Mouse (Mus musculus) urinary bladder, postnatal 14 days (tissue): Measurements from ENCODE around the gene Limk1.

Source experiments
- DNase-seq: peaks from one replicate; pipeline ENCODE4 v3.0.0; 2021; ENCODE audit warnings: low spot score

Gene Limk1

DNA sequence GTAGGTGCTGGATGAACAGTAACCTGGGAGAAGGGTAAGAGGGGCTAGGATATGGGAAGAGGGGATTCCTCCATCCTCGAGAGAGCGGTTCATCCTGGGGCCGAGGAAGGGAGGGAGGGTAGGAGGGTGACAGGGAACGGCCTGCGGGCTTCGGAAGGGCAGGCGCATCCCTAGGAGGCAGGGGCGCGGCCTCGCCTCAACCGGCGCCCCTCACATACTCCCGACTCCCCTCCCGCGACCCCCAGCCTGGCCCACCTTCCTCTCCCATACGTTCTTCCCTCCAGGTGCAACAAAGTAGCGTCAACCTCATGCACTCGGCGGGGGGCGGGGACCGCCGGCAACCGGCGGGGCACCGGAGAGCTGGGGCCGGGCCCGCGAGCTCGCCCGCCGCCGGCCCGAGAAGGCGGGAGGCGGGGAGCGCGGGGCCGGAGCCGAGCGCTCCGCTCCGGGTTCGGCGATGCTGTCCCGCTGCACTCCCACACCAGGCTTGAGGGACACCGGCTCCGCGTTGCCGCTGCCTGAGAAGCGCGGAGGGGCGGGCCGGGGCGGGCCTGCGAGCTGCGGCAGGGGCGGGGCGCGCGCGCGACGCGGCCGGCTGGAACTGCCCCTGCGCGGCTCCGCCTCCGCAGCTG is at the start of gene Limk1:
Limk1 (minus strand) TSS at position 513 of the 632 bp plus-strand sequence.
- no peak for DNase-seq

DNA sequence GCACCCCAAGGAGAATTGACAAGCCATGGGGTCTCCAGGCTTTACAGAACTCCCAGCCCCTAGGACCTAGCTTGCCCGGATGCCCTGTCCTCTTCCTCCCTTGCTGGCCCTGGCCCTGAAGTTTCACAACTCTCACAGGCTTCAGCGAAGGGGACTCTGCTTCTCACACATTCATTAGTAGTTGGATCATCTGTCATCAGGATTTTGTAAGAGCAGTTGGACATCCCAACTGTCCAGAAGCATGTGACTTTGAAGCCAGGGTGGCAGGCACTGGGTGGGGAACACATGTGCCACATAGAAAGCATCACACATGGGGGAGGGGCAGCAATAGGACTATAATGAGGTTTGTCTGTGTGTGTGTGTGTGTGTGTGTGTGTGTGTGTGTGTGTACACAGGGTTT is 46.5 kb upstream of the Limk1 start:
- no peak for DNase-seq

DNA sequence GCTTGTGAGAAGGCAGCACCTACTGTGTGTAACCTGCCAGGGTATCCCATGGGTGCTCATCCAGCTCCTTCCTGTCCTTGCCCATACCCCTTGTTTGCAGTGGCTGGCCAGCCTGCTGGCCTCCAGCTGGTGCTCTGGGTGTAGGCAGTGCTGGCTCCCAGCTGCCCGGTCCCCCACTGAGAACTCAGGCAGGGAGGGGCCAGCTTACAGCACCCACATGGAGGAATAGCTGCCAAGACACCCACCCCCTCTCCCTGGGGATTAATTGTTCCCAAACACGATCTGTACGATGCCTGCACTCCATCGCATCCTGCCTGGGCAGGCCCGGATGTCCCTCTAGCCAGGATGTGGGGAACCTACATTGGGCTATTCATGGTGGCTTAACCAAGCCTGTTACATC is 45.7 kb upstream of the Limk1 start:
- DNase-seq, result no peak

DNA sequence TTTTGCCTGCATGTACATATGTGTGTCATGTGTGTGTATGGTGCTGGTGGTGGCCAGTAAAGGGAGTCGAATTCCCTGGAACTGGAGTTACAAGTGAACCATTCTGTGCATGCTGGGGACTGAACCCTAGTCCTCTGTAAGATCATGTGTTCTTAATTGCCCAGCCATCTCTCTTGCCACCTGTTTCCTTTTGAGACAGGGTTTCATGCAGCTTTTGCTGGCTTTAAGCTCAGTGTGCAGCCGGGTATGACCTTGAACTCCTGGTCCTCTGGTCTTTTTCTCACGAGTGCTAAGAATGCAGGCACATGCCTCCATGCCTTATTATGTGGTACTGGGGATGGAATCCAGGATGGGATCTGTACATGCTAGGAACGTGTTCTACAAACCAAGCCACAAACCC is 44.8 kb upstream of the Limk1 start:
- no peak for DNase-seq

DNA sequence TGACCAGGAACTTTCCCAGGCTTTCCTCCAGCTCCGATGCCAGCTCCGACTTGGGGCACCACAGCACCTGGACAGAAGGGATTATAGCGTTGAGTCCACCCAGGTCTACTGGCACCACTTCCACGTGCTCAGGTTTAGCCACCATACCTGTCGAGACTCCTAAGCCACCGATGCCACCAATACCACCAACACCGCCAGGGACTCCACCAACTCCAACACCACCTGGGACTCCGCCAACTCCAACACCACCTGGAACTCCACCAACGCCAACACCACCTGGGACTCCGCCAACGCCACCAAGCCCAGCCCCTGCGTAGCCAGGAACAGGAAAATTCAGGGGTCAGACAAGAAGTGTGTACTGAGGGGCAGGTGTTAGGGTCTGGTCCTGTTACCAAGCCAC is 40.7 kb upstream of the Limk1 start:
- DNase-seq, result no peak

DNA sequence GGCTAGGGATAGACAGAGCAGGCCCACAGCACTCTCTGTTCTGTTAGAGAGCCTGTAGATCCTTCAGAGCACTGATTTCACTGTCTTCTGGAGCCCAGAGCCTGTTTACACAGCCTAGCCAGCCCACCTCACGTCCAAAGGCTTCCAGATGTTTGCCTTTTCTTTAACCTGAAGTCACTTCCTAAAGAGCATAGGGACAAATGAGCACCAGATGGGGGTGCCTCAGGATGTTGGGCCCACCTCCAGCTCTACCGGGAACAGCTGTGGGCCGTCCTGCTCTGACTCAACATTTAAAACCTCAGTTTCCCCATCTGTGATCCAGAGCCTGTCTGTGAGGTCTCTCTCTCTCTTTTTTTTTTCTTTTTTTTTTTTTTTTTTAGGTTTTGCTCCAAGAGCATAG is 40.1 kb upstream of the Limk1 start:
- no peak for DNase-seq

DNA sequence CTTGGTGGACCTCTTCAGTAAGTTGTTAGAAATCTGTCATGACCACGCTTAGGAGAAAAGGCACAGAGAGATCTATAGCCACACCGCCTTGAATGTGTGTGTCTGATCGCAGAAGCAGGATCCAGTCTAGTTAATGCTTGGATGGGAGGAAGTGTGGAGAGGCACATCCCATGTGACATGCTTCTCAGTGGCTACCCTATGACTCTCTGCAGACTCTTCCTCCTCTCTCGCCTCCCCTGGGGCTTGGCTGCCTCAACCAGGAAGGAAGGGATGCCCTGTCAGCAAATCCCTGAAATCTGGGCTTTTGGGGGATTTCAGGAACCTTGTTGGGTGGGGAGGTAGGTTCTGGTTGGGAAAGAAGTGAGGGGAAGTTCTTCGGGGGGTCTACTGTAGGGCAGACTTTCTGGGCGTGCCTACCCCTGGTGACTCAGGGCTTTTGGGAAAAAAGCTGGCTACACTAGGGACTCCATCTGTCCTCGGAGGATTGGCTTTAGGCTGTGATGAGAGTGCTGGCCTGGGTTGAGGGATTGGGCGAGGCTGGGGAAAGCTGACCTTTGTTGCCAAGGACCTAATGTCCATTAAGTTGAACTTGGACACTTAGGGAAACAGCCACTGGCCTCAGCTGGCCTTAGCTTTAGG is 38.7 kb upstream of the Limk1 start:
- no peak for DNase-seq

DNA sequence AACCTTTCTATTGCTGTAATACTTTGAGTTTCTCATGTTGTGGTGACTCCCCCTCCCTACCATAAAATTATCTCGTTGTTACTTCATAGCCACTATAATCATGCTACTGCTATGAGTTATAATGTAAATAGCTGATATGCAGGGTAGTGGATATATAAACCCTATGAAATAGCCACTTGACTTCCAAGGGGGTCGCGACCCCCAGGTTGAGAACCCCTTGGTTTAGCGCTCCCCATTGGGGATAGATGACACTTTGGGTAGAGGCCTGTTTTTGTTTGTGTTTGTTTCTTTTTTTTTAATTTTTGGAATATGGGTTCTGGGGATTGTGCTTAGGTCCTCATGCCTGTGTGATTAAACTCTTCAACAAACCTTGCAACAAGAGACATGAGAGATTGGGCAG is 36.9 kb upstream of the Limk1 start:
- DNase-seq, result no peak

DNA sequence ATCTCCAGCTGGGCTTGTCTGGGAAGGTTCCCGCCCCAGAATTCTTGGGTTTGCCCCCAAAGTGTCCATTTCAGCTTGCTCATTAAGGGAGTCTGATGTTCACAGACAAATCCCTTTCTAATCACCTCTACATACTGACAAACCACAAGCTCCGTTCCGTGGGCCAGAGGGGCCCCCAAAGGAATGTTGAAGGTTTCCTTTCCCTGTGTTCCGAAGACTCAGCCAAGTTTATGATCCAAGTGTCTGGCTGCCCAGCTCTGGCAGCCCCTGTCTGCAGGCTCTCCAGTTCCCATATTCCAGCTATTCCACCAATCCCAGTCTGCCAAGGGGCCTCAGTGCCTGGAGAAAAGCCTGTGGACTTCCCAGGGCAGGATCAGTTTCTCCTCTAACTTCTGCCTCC is 31.7 kb upstream of the Limk1 start:
- no peak for DNase-seq

DNA sequence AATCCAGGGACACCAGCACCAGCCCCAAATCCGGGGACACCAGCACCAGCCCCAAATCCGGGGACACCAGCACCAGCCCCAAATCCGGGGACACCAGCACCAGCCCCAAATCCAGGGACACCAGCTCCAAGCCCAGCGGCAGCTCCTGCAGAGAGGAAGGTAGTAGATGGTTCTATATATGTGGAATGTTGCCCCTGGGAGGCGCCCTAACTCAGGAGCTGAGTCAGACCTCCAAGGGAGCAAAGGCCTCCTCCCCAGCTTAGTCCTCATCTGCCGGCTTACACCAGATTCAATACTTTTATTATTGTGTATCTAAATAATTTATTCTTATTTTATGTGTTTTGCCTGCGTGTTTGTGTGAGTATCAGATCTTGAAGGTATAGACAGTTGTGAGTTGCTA is 22.7 kb upstream of the Limk1 start:
- DNase-seq, result no peak

DNA sequence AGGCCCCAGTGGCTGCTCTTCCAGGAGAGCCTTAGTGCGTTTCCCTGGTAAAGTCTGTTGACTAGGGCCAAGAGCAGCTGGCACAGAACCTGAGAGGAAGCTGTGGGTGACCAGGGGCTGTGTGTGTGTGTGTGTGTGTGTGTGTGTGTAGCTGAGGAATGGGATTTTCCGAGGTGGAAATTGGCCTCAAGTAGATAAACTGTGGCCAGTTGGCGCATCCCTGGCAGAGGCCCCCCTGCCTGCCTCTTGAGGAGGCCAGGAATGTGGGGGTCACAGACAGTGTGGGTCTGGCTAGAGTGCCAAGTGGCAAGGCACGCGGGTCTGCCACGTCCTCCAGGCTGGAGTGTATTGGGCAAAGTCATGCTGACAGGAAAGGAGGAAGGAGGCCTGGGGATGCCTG is 20.9 kb upstream of the Limk1 start:
- no peak for DNase-seq

DNA sequence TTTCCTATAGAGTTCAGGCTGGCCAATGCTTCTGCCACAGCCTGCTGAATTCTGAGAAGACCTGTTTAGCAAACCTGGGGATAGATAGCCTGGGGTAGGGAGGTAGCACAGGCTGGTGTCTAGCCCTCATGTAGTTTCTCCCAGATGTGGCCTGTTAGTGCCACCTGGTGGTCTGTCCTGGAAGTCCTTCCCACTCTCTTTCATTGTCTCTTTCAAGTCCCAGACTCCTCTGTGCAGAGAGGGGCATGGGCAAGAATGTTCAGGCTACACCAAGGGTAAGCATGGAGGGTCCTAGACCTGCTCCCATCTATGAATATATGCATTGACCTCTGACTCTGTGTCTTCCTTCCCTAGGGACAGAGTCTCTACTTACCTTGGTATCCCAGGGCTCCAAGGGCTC is 15.8 kb upstream of the Limk1 start:
- DNase-seq, result peak; percentile 68

DNA sequence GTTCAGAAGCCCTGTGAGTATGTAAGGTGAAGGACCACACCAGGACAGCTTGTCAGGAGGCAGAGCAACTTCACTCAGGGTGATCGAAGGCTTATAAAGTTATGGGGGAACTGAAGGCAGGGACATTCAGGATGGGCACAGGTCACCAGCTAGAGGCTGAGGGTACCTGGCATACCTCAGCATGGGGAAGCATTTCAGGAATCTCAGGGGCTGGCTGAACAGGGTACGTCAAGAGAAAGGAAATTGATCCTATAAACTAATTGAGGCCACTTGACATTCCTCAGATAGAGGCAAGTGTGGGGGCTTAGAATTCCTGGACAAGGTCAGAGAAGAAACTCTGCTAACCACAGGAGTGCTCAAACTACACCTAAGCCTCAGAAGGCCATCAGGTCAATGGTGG is 7.1 kb upstream of the Limk1 start:
- no peak for DNase-seq

DNA sequence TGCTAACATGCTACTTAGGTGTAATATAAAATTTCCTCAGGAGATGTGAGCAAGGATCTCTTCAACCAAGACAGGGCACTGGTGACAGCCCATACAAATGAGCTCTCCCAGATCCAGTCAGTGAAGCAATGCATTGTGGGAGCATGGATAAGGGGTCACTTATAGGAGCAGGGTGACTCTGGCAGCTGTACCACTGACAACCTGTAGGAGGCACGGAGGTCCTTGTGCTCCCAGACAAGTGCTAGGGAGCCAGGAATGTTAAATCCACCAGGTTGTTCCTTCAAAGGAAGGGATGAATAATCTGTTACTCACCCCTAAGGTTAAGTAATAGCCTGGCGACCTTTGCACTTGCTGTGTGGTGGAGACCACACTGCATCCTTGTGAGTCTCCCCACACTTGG is 6.7 kb upstream of the Limk1 start:
- DNase-seq, result no peak

DNA sequence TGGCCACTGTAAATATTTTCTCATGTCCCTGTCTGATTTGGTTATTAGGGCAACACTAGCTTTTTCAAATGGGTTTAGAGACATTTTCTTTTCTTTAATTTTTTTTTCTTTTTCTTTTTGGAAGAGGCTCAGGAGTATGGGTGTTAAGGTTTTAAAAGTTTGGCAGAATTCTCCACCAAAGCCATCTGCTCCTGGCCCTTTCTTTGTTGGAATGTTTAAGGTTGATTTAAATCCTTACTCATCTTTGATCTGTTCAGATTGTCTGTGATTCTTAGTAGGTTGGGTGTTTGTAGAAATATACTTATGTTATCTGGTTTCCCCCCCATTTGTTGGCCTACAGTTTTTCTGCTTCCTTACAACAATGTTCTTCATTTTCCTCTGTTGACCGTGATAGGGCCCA is 4.3 kb upstream of the Limk1 start:
- no peak for DNase-seq

DNA sequence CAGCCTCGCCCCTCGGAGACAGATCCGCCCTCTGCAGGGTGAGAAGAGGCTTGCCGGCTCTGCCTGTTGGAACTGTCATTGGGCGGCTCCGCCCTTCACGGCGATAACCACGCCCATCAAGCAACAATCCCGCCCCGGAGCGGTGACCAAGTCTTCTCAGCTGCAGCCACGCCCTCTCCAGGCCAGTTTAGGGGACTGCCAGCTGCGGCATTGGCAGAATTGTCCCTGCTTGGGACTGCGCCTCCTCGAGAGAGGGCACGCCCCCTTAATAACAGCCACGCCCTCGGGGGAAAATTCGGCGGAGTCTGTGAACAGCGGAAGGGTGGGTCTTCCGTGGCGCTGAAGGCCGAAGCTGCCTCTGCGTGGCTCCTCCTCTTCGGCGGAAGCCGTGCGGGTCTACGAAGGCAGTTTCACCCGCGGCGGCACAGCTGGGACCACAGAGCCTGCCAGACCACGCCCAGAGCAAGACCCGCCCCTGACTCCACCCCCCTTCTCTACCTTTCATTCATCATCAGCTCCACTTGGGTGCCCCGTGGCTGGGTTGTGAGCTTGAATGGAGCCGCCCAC is 403 bp upstream of the Limk1 start:
- DNase-seq, result peak; percentile 99

DNA sequence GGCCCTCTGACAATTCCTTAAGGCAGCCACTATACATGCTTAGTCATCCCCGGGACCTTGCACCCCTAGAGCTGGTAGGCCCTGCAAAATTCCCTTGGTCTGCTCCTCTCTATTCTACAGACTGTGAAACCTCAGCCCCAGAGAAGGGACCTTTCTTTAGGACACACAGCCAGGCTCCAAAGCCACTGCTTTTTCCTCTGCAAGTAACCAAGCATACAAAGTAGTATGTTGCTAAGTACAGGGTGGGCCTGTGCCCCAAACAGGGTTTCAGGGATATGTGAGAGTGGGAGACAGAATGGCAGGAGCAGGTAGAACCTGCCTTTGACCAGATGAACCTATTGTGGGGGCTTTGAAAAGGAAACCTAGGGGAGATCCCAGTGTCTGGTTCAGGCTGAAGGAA is 1.2 kb downstream of the Limk1 start:
- DNase-seq, result no peak

DNA sequence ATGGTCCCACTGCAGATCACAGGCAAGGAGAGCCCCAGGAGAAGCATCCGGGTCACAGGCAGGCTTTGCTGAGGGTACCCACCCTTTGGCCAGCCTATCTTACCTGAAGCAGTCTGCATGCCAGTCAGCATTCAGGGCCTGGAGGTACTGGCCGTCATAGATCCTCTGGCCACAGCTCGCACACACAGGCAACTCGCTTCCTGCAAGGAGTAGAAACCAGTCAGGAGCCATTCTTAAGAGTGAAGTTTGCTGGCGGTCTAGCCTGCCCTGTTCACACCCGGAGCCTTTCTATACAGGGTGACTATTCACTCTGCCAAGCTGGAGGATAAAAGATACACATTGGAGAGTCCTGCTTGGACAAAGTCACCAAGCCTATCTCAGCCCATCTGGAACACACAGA is 1.9 kb downstream of the Limk1 start:
- DNase-seq, result no peak

DNA sequence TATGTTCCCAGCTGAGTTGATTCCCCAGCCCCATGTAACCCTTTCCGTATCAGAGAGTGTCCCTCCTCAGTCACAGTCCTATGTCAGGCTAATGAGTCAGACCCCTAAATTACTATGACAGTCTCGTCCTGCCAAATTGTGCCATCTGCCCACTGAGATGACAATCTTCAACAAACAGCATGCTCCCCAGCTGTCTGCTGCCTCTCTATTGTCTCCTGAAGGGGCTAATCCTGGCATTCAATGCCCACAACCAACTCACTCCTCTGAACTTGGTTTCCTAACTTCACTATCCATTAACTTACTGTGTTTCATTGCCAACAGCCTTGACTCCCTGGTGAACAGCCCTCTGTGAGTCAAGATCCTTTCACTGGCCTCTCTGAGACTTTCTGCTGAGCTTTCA is 4.0 kb downstream of the Limk1 start:
- DNase-seq, result no peak

DNA sequence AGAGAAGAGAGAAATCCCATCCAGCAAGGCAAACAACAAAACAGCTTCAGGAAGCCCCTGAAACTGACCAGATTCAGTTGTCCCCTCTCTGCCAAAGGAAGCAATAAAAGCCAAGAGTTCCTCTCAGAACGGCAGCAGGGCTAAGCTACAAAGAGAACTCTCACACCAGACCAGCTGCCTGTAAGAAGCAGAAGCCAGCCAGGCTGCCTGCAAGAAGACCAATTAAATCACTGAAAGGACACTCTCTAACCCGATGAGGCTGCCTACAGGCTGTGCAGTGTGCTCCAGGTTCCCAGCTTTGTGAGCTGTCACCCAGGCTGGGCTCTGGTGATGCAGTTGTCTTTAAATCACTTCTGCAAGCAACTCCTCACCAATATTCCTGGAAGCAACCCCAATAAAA is 4.6 kb downstream of the Limk1 start:
- no peak for DNase-seq

DNA sequence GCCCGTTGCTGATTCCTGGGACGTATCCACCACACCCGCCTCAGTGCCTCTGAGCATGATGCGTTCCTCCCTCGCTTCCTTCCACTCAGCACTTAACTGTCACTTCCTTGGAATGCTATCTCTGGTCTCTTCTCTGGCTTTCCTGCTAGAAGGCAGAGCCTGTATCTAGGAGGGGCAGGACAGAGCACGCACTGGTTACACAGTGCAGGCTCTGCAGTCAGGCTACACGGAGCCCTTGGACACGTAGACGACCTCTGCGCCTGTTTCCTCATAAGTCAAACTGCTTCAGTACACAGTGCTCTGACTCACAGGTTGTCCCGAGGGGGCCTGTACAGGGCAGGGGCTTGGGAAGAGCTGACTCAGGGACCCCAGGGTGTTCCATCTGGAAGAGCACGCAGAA is 8.2 kb downstream of the Limk1 start:
- peak; percentile 57 for DNase-seq

DNA sequence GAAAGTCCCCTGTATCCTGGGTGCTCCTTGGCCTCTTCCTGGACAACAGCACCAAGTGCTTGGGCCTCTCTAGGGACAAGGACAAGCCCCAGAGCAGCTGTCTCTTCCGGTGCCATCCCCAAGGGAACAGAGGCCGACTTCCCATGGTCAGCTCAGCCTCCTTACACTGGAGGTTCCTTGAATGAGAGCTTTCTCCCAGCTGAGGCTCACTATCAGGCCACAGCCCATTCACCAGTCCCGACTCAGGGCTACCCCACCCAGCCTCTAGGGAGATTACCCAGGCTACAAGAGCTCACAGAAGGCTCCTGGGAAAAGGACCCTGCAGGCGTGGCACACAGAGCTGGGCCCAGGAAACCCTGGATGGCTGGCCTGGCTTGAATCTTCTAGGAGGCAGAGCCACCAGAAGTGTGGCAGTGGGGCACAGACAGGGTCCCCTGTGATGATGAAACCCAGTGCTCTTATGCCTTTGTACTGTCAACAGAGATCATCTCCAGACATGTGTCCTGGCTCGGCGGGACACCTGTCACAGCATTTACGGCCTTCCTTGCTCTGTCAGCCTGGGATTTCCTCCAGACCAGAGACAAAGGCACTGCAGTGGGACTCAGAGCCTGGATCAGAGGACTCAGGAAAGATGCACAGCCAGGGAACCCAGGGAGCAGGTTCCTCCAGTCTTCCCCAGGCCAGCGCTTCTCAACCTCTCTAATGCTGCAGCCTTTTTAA is 9.4 kb downstream of the Limk1 start:
- DNase-seq, result no peak

DNA sequence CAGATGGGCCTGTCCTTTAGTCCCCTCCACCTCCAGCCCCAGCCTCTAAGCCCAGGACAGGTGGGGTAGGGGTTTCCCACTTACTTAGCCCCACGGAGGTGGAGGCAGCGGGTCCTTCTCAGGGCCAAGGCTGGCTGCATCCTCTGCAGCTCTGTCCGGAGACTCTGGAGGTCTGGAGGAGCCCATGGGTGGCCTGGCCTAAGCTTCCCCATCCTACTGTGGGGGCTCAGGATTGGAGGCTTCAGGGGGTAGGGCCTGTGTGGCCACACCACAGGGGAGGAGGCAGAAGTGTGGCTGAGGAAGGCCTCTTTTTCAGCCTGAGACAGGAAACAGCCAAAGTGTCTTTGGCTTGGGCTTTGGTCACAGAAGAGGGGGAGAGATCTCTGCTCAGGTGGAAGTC is 10.4 kb downstream of the Limk1 start:
- DNase-seq, result peak; percentile 27
